Mouse (Mus musculus) hindbrain, embryonic 11.5 days (tissue): ENCODE data around the gene Slc25a54. TPM values are rescaled to one million over a fixed set of nuclear protein-coding genes. Genes with fewer than 3 reads are reported as not detected.

Experiments
- ATAC-seq: fragments of 200-750 bp; cut with Nextera tagmentation; 2 replicates; pipeline ENCODE4 v1.8.0; 2017; ENCODE audit warnings: mild to moderate bottlenecking, moderate TSS enrichment, moderate library complexity; ENCODE audit not compliant: low FRiP score
- DNase-seq: peaks from one replicate; pipeline ENCODE4 v3.0.0-alpha.2; 2015; ENCODE audit warnings: low spot score
- H3K27ac ChIP-seq: fragments of 300-500 bp; sonication (generic); 2 replicates; pipeline ENCODE4 v1.5.1; 2014; ENCODE audit warnings: mild to moderate bottlenecking, low read depth, low read length
- H3K27me3 ChIP-seq: fragments of 300-500 bp; sonication (generic); 2 replicates; pipeline ENCODE4 v1.6.1; 2014; ENCODE audit warnings: mild to moderate bottlenecking, low read length, moderate library complexity, mixed read lengths; ENCODE audit not compliant: control insufficient read depth, insufficient read depth
- H3K36me3 ChIP-seq: fragments of 300-500 bp; sonication (generic); 2 replicates; pipeline ENCODE4 v1.6.1; 2014; ENCODE audit warnings: mild to moderate bottlenecking, low read length, moderate library complexity, mixed read lengths; ENCODE audit not compliant: control insufficient read depth, insufficient read depth
- H3K4me1 ChIP-seq: fragments of 300-500 bp; sonication (generic); replicated peaks from 2 replicates; pipeline ENCODE4 v1.6.1; 2014; ENCODE audit warnings: low read length, mixed read lengths; ENCODE audit not compliant: control insufficient read depth, insufficient read depth
- H3K4me2 ChIP-seq: fragments of 300-500 bp; sonication (generic); replicated peaks from 2 replicates; pipeline ENCODE4 v1.6.1; 2014; ENCODE audit warnings: mild to moderate bottlenecking, low read depth, low read length
- H3K4me3 ChIP-seq: fragments of 300-500 bp; sonication (generic); 2 replicates; pipeline ENCODE4 v1.5.1; 2014; ENCODE audit warnings: low read depth, low read length
- H3K9ac ChIP-seq: fragments of 300-500 bp; sonication (generic); 2 replicates; pipeline ENCODE4 v1.6.1; 2014; ENCODE audit warnings: low read depth, low read length
- H3K9me3 ChIP-seq: fragments of 300-500 bp; sonication (generic); 2 replicates; pipeline ENCODE4 v1.6.1; 2016; ENCODE audit warnings: low read length; ENCODE audit not compliant: control insufficient read depth
- WGBS: fragments of 180-500 bp; shearing (Covaris S2); extraction: QIAGEN DNeasy Blood & Tissue Kit; methylation state at CpG from one replicate; pipeline ENCODE4 v1.1.7; 2014; 5-methylcytosine and 5-hydroxymethylcytosine counted together
- polyA plus RNA-seq: library from polyadenylated mRNA; unstranded; fragments of >200 nt; fragmentation: Nextera tagmentation; extraction: Ambion mirVana; gene quantifications from 2 replicates; pipeline ENCODE4 v1.2.1, GENCODE M21; 2014

Slc25a54 gene
- polyA plus RNA-seq, 1 experiment from 2014 or later = not detected

DNA sequence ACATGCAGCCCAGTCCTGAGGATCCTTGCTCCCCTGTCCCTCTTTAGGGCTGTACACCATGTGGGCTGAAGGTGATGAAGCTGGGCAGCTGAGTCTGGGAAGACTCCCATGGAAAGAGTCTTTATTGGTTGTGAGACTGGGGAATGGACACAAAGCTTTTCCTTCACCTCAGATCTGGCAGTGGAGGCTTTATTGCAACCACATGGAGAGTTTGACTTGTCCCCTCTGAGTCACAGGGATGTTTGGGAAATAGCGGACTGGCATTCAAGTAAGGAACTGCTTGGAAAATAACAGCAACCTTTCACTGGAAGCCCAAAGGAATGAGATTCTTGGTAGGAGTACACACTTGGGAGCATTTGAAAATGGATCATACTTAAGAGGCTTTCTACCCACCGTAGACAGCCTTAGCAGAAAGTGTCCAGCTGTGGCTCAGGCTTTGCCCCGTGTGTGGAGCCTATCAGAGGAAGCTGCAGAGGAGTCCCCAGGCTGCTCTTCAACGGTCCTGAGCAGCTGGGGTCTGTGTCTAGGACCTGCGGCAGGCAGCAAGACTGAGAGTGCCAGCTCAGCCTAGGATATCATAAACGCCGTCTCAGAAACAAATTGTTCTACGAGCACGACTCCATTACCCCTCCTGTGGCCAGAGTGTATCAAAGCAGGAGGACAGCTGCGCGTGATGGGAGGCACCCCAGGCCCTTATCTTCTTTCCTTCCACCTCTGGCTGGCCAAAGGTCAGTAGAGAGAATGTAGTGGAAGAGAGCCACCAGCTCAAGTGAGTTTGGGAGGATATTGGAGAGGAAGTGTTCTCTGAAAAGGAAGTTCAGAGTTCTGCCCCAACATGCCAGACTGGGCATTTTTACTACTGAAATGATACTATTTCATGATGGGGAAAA is 29.0 kb upstream of the Slc25a54 start:
- peak; percentile 43; the same call in 1 of the 2 replicates for ATAC-seq
- H3K36me3 ChIP-seq = no peaks in the 10 kb centered on the region
- H3K9ac ChIP-seq = no peak overlapping the region
- H3K9me3 ChIP-seq = no peaks in the 10 kb centered on the region
- no peak overlapping the region for H3K4me2 ChIP-seq
- no peaks in the 10 kb centered on the region for H3K4me1 ChIP-seq
- H3K27me3 ChIP-seq = no peaks in the 10 kb centered on the region
- H3K27ac ChIP-seq = no peak overlapping the region
- WGBS = 62% methylated on average over 11 of the region's 11 CpGs
- no peak for DNase-seq
- H3K4me3 ChIP-seq = no peak overlapping the region

DNA sequence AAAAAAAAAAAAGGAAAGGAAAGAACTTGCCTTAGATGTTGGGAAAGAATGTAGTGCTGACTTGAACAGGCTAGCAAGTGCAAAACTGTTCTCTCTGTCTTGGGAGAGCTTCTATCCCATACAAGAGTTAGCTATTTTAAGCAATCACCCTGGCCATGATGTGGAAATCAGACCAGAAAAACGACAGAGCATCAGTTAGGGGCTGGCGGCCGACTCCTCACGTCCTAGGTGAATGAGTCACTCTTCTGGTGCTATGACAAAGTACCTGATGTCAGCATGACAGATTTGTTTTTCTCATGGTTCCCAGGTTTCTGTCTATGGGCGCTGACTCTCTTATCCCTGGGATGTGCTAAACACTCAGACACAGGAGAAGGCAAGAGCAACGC is 28.3 kb upstream of the Slc25a54 start:
- no peak overlapping the region for H3K4me2 ChIP-seq
- no peaks in the 10 kb centered on the region for H3K4me1 ChIP-seq
- no peak overlapping the region for H3K9ac ChIP-seq
- ATAC-seq (no peak), DNase-seq (no peak)
- H3K36me3 ChIP-seq = no peaks in the 10 kb centered on the region
- WGBS = 82% methylated on average over 6 of the region's 6 CpGs
- H3K27ac ChIP-seq = no peak overlapping the region
- no peaks in the 10 kb centered on the region for H3K9me3 ChIP-seq
- no peaks in the 10 kb centered on the region for H3K27me3 ChIP-seq
- no peak overlapping the region for H3K4me3 ChIP-seq

DNA sequence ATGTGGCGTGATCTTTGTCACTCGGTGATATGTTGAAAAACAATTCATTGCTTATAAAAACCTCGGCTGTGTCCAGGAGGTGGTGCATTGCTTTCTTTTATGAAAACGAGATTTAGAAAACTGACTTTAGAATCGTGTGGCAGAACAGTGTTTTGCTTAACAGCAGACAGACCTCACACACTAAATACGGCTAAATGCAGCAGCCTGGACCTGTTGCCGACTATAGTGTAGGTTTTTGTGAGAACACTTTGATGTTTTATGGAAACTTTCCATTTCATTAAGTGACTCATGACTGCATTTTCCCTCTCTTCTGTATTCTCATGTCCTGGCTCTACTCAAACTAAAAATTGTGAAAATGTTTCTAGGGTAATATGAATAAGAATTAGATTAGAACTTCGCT is 20.4 kb upstream of the Slc25a54 start:
- Histone ChIP-seq H3K36me3 (no peaks in the 10 kb centered on the region), H3K27me3 (no peaks in the 10 kb centered on the region), H3K9me3 (no peaks in the 10 kb centered on the region), H3K4me2 (no peak overlapping the region), H3K4me3 (no peak overlapping the region), H3K9ac (no peak overlapping the region), H3K27ac (no peak overlapping the region), H3K4me1 (no peaks in the 10 kb centered on the region)
- DNase-seq (no peak), ATAC-seq (no peak)
- WGBS = 83% methylated on average over 8 of the region's 8 CpGs

DNA sequence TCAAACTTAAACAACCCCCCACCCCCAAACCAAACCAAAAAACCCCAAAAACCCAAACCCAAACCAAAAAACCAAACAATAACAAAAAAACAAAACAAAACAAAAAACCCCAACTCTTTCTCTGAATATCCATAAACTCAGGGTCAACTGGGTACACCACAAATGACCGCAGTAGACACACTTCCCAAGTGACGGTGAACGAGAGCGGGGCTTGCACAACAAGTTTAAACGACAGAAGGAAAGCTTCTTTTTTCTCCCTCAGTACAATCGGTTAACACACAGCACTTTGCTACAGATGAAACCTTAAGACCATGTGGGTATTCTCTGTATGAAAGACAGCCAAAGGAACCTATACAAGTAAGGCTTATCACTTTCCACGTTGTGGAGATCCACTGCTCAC is 17.9 kb upstream of the Slc25a54 start:
- Histone ChIP-seq H3K4me3 (no peak overlapping the region), H3K36me3 (no peaks in the 10 kb centered on the region), H3K9me3 (no peaks in the 10 kb centered on the region), H3K4me2 (no peak overlapping the region), H3K9ac (no peak overlapping the region), H3K4me1 (no peaks in the 10 kb centered on the region), H3K27me3 (no peaks in the 10 kb centered on the region), H3K27ac (no peak overlapping the region)
- DNase-seq (no peak), ATAC-seq (no peak)
- WGBS = 74% methylated on average over 7 of the region's 7 CpGs

DNA sequence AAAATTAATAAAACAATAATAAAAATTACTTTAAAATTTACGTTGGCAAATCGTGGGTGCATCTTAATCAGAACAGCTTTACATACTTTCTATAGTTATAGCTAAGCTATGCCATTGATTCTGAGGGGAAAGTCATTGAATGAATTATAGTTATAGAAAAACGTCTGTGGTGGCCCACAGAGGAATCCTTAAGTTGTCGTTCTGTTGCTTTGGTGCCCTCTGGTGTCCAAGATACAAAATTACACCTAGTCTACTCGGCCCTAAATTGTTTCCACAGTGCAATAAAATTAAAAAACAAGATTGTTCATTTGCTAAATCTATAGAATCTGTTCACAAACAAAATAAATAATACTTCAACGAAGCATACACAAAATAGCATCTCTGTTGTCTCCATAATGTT is 17.3 kb upstream of the Slc25a54 start:
- WGBS = under 1% methylated on average over 6 of the region's 6 CpGs

DNA sequence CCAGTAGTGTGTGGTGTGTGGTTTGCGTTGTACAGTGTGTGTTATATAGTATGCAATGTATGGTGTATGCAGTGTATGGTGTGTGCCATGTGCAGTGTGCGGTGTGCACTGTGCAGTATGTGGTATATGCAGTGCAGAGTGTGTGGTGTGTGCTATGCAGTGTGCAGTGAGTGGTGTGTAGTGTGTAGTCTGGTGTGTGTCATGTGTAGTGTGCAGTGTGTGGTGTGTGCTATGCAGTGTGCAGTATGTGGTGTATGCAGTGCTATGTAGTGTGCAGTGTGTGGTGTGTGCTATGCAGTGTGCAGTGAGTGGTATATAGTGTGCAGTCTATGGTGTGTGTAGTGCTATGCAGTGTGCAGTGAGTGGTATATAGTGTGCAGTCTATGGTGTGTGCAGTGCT is 4.1 kb downstream of the Slc25a54 start:
- H3K4me3 ChIP-seq = no peak overlapping the region
- ATAC-seq (no peak), DNase-seq (no peak)
- H3K4me2 ChIP-seq = no peak overlapping the region
- no peaks in the 10 kb centered on the region for H3K36me3 ChIP-seq
- H3K9ac ChIP-seq = no peak overlapping the region
- no peak overlapping the region for H3K27ac ChIP-seq
- no peaks in the 10 kb centered on the region for H3K9me3 ChIP-seq
- no peaks in the 10 kb centered on the region for H3K4me1 ChIP-seq
- no peaks in the 10 kb centered on the region for H3K27me3 ChIP-seq
- WGBS = 91% methylated on average over 2 of the region's 2 CpGs

More for the DNA sequence above, 17.3 kb upstream of the Slc25a54 start:
- H3K9me3 ChIP-seq = no peaks in the 10 kb centered on the region
- no peak overlapping the region for H3K9ac ChIP-seq
- DNase-seq (peak; percentile 77), ATAC-seq (0 out of 2 replicates have a peak, but pooled peaks have one; percentile 27)
- no peak overlapping the region for H3K4me3 ChIP-seq
- no peak overlapping the region for H3K27ac ChIP-seq
- H3K27me3 ChIP-seq = no peaks in the 10 kb centered on the region
- H3K4me2 ChIP-seq = no peak overlapping the region
- no peaks in the 10 kb centered on the region for H3K36me3 ChIP-seq
- H3K4me1 ChIP-seq = no peaks in the 10 kb centered on the region

DNA sequence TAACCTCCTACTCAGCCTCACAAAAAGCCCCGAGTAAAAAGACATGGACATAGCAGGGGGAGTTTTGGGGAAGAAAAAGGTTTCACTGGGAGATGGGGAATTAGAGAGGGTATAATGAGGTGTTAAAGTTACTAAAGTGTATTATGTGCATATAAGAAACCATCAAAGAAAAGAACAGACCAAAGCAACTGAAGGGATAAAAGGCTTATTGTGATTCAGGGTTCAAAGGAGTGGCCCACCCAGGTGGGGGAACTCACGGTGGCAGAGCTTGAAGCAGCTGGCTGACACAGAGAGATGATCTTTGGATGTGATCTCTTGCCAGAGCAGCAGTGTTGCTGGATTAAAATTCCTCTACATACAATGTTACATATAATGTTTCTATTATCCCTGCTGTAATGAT is 8.2 kb downstream of the Slc25a54 start:
- Histone ChIP-seq H3K27ac (no peak overlapping the region), H3K9ac (no peak overlapping the region), H3K36me3 (no peaks in the 10 kb centered on the region), H3K9me3 (no peaks in the 10 kb centered on the region), H3K4me3 (no peak overlapping the region), H3K4me1 (no peaks in the 10 kb centered on the region), H3K4me2 (no peak overlapping the region), H3K27me3 (no peaks in the 10 kb centered on the region)
- DNase-seq = no peak
- WGBS = 14% methylated on average over 2 of the region's 2 CpGs
- no peak for ATAC-seq

DNA sequence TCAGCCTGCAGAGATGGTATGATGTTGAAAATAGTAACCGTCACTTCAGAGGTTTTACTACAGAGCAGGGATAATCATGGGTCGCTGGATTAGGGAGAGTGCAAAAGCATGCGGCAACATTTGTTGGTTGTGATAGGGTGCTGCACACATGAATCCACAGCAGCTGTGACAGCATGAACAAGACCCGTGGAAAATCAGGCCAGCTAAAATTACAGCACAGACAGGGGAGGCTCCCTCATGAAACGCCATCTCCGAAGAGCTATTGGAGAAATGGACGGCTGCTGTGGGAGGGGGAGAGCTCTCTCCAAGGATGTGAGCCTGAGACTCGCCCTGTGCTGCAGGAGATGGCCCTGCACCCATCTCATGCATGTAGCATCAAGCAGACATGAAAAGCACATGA is 24.4 kb downstream of the Slc25a54 start:
- H3K4me3 ChIP-seq = no peak overlapping the region
- DNase-seq (no peak), ATAC-seq (no peak)
- H3K36me3 ChIP-seq = no peaks in the 10 kb centered on the region
- WGBS = 61% methylated on average over 8 of the region's 8 CpGs
- H3K27ac ChIP-seq = no peak overlapping the region
- no peaks in the 10 kb centered on the region for H3K4me1 ChIP-seq
- H3K9ac ChIP-seq = no peak overlapping the region
- H3K27me3 ChIP-seq = no peaks in the 10 kb centered on the region
- no peaks in the 10 kb centered on the region for H3K9me3 ChIP-seq
- H3K4me2 ChIP-seq = no peak overlapping the region

DNA sequence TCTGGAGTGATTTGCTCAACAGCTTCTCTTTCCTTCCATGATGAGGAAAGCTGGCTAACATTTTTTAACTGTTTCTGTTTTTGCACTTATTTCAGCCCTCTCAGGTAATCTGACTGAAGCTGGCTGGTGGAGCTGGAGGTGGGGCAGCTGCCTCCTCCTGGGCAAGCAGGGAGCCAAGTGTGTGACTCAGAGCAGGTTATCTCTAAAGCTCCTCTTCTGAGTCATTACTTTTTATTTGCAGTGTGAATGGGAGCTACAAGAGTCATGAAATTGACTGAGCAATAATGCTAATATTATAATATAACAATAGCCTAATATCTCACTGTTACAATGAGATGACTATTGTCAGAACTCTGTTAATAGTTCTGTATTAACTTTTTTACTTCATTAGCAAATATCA is 36.9 kb downstream of the Slc25a54 start:
- DNase-seq = no peak
- Histone ChIP-seq H3K4me1 (no peaks in the 10 kb centered on the region), H3K27me3 (no peaks in the 10 kb centered on the region), H3K27ac (no peak overlapping the region), H3K9ac (no peak overlapping the region), H3K4me3 (no peak overlapping the region), H3K4me2 (no peak overlapping the region), H3K9me3 (no peaks in the 10 kb centered on the region; the same call in 1 of the 2 replicates), H3K36me3 (no peaks in the 10 kb centered on the region)
- no peak for ATAC-seq
